Mouse (Mus musculus): Measurements from ENCODE around the gene Scmh1. TPM values are rescaled to one million over a fixed set of nuclear protein-coding genes. Genes with fewer than 3 reads are reported as not detected.

The Scmh1 gene
- polyA plus RNA-seq, 1 experiment from 2014 or later = 77.4 TPM

- no peaks in the 10 kb centered on the region for H3K9me3 ChIP-seq
- peak overlapping the region; percentile 61 for H3K4me2 ChIP-seq (replicated peaks)
- peak overlapping the region; percentile 92 for H3K4me3 ChIP-seq (replicated peaks)
- H3K27ac ChIP-seq = no peak overlapping the region
- no peaks in the 10 kb centered on the region for H3K36me3 ChIP-seq
- peaks cover 27% of the 10 kb centered on the region for H3K4me1 ChIP-seq (replicated peaks)
- peak overlapping the region; percentile 99; the same call in 1 of the 2 replicates for H3K9ac ChIP-seq (replicated peaks)
- no peak for ATAC-seq
- no peaks in the 10 kb centered on the region for H3K27me3 ChIP-seq
- 53% methylated on average over 3 of the region's 3 CpGs for WGBS
These were observed 1.7 kb downstream of the Scmh1 start for GRCm38 (mm10) chr4:120406639-120407273.

GRCm38 (mm10) chr4:120418053-120418452 is 13.0 kb downstream of the Scmh1 start:
- no peak for ATAC-seq
- H3K27ac ChIP-seq = no peak overlapping the region
- H3K4me3 ChIP-seq (replicated peaks) = no peak overlapping the region
- 86% methylated on average over 4 of the region's 4 CpGs for WGBS
- no peak overlapping the region for H3K9ac ChIP-seq (replicated peaks)
- H3K9me3 ChIP-seq = no peaks in the 10 kb centered on the region
- 0 out of 2 replicates have a peak, but pooled peaks cover 2% of the 10 kb centered on the region for H3K36me3 ChIP-seq
- H3K4me1 ChIP-seq (replicated peaks) = peaks cover 10% of the 10 kb centered on the region; the same call in 1 of the 2 replicates
- no peak overlapping the region for H3K4me2 ChIP-seq (replicated peaks)
- no peaks in the 10 kb centered on the region for H3K27me3 ChIP-seq

- Histone ChIP-seq H3K27me3 (no peaks in the 10 kb centered on the region), H3K4me3 (replicated peaks) (no peak overlapping the region), H3K9ac (replicated peaks) (no peak overlapping the region), H3K36me3 (0 out of 2 replicates have a peak, but pooled peaks cover under 1% of the 10 kb centered on the region), H3K27ac (no peak overlapping the region), H3K4me1 (replicated peaks) (peaks cover 10% of the 10 kb centered on the region; the same call in 1 of the 2 replicates), H3K9me3 (no peaks in the 10 kb centered on the region), H3K4me2 (replicated peaks) (no peak overlapping the region)
- ATAC-seq = no peak
These were observed 15.1 kb downstream of the Scmh1 start for GRCm38 (mm10) chr4:120420193-120420592.

GRCm38 (mm10) chr4:120420685-120421084 is 15.6 kb downstream of the Scmh1 start:
- H3K4me1 ChIP-seq (replicated peaks) = peaks cover 10% of the 10 kb centered on the region; the same call in 1 of the 2 replicates
- H3K36me3 ChIP-seq = no peaks in the 10 kb centered on the region
- H3K27ac ChIP-seq = no peak overlapping the region
- ATAC-seq = no peak
- H3K9me3 ChIP-seq = no peaks in the 10 kb centered on the region
- no peak overlapping the region for H3K4me3 ChIP-seq (replicated peaks)
- no peak overlapping the region for H3K9ac ChIP-seq (replicated peaks)
- no peak overlapping the region for H3K4me2 ChIP-seq (replicated peaks)
- H3K27me3 ChIP-seq = no peaks in the 10 kb centered on the region

GRCm38 (mm10) chr4:120430601-120431000 is 25.5 kb downstream of the Scmh1 start:
- H3K9me3 ChIP-seq = no peaks in the 10 kb centered on the region
- no peak overlapping the region for H3K27ac ChIP-seq
- no peaks in the 10 kb centered on the region for H3K36me3 ChIP-seq
- H3K4me3 ChIP-seq (replicated peaks) = no peak overlapping the region
- no peak overlapping the region for H3K9ac ChIP-seq (replicated peaks)
- no peaks in the 10 kb centered on the region for H3K27me3 ChIP-seq
- ATAC-seq = no peak
- H3K4me1 ChIP-seq (replicated peaks) = peaks cover 6% of the 10 kb centered on the region
- H3K4me2 ChIP-seq (replicated peaks) = no peak overlapping the region

- Histone ChIP-seq H3K27me3 (no peaks in the 10 kb centered on the region), H3K4me1 (replicated peaks) (peaks cover 6% of the 10 kb centered on the region), H3K9ac (replicated peaks) (no peak overlapping the region), H3K36me3 (no peaks in the 10 kb centered on the region), H3K9me3 (no peaks in the 10 kb centered on the region), H3K4me3 (replicated peaks) (no peak overlapping the region), H3K27ac (peak overlapping the region; percentile 19; the same call in 1 of the 2 replicates), H3K4me2 (replicated peaks) (no peak overlapping the region)
- WGBS = 63% methylated on average over 11 of the region's 11 CpGs
- ATAC-seq = no peak
These were observed 27.7 kb downstream of the Scmh1 start for GRCm38 (mm10) chr4:120432599-120433373.

- H3K4me2 ChIP-seq (replicated peaks) = no peak overlapping the region
- no peak overlapping the region for H3K9ac ChIP-seq (replicated peaks)
- no peak for ATAC-seq
- no peak overlapping the region for H3K4me3 ChIP-seq (replicated peaks)
- no peak overlapping the region for H3K27ac ChIP-seq
- WGBS = 84% methylated on average over 4 of the region's 4 CpGs
- H3K36me3 ChIP-seq = peaks cover 5% of the 10 kb centered on the region; the same call in 1 of the 2 replicates
- no peaks in the 10 kb centered on the region for H3K9me3 ChIP-seq
- H3K4me1 ChIP-seq (replicated peaks) = no peaks in the 10 kb centered on the region
- H3K27me3 ChIP-seq = no peaks in the 10 kb centered on the region
These were observed 56.7 kb downstream of the Scmh1 start for GRCm38 (mm10) chr4:120461741-120462140.

GRCm38 (mm10) chr4:120472946-120473345 is 67.9 kb downstream of the Scmh1 start:
- Histone ChIP-seq H3K27me3 (no peaks in the 10 kb centered on the region), H3K9ac (replicated peaks) (no peak overlapping the region), H3K27ac (no peak overlapping the region), H3K4me2 (replicated peaks) (no peak overlapping the region), H3K4me3 (replicated peaks) (no peak overlapping the region), H3K4me1 (replicated peaks) (no peaks in the 10 kb centered on the region), H3K36me3 (peaks cover 31% of the 10 kb centered on the region), H3K9me3 (no peaks in the 10 kb centered on the region)
- WGBS = 95% methylated on average over 2 of the region's 2 CpGs
- ATAC-seq = no peak

GRCm38 (mm10) chr4:120487707-120488106 is 82.6 kb downstream of the Scmh1 start:
- Histone ChIP-seq H3K9ac (replicated peaks) (no peak overlapping the region), H3K27ac (no peak overlapping the region), H3K27me3 (no peaks in the 10 kb centered on the region), H3K4me3 (replicated peaks) (no peak overlapping the region), H3K9me3 (no peaks in the 10 kb centered on the region), H3K4me1 (replicated peaks) (no peaks in the 10 kb centered on the region), H3K36me3 (peaks cover 39% of the 10 kb centered on the region), H3K4me2 (replicated peaks) (no peak overlapping the region)
- no peak for ATAC-seq
- WGBS = 64% methylated on average over 1 of the region's 1 CpGs

- no peak for ATAC-seq
- no peak overlapping the region for H3K4me2 ChIP-seq (replicated peaks)
- H3K36me3 ChIP-seq = peaks cover 54% of the 10 kb centered on the region
- H3K9ac ChIP-seq (replicated peaks) = no peak overlapping the region
- WGBS = 87% methylated on average over 1 of the region's 1 CpGs
- no peaks in the 10 kb centered on the region for H3K27me3 ChIP-seq
- no peak overlapping the region for H3K27ac ChIP-seq
- H3K9me3 ChIP-seq = 0 out of 2 replicates have a peak, but pooled peaks cover 3% of the 10 kb centered on the region
- H3K4me3 ChIP-seq (replicated peaks) = no peak overlapping the region
- H3K4me1 ChIP-seq (replicated peaks) = no peaks in the 10 kb centered on the region
These were observed 101.9 kb downstream of the Scmh1 start for GRCm38 (mm10) chr4:120506955-120507354.

- peaks cover 58% of the 10 kb centered on the region for H3K36me3 ChIP-seq
- no peak overlapping the region for H3K9ac ChIP-seq (replicated peaks)
- H3K4me2 ChIP-seq (replicated peaks) = no peak overlapping the region
- no peaks in the 10 kb centered on the region for H3K27me3 ChIP-seq
- 97% methylated on average over 4 of the region's 4 CpGs for WGBS
- H3K9me3 ChIP-seq = 0 out of 2 replicates have a peak, but pooled peaks cover 3% of the 10 kb centered on the region
- H3K4me3 ChIP-seq (replicated peaks) = no peak overlapping the region
- no peak overlapping the region for H3K27ac ChIP-seq
- no peak for ATAC-seq
- no peaks in the 10 kb centered on the region for H3K4me1 ChIP-seq (replicated peaks)
These were observed 106.1 kb downstream of the Scmh1 start for GRCm38 (mm10) chr4:120511203-120511602.

- Histone ChIP-seq H3K9ac (replicated peaks) (no peak overlapping the region), H3K27ac (no peak overlapping the region), H3K9me3 (0 out of 2 replicates have a peak, but pooled peaks cover 2% of the 10 kb centered on the region), H3K27me3 (no peaks in the 10 kb centered on the region), H3K4me1 (replicated peaks) (no peaks in the 10 kb centered on the region), H3K4me2 (replicated peaks) (no peak overlapping the region), H3K36me3 (peaks cover 57% of the 10 kb centered on the region), H3K4me3 (replicated peaks) (no peak overlapping the region)
- no peak for ATAC-seq
- 92% methylated on average over 2 of the region's 2 CpGs for WGBS
These were observed 109.3 kb downstream of the Scmh1 start for GRCm38 (mm10) chr4:120514366-120514765.
